Mouse (Mus musculus) intestine, embryonic 16.5 days (tissue): Measurements from ENCODE around the gene Bcl10. TPM values are rescaled to one million over a fixed set of nuclear protein-coding genes. Genes with fewer than 3 reads are reported as not detected.

Experiments
- ATAC-seq: fragments of 200-750 bp; cut with Nextera tagmentation; 2 replicates; pipeline ENCODE4 v1.8.0; 2017; ENCODE audit warnings: moderate TSS enrichment, moderate library complexity
- H3K27ac ChIP-seq: fragments of 300-500 bp; sonication (generic); 2 replicates; pipeline ENCODE4 v1.5.1; 2014; ENCODE audit warnings: mild to moderate bottlenecking, low read length
- H3K27me3 ChIP-seq: fragments of 300-500 bp; sonication (generic); replicated peaks from 2 replicates; pipeline ENCODE4 v1.6.1; 2014; ENCODE audit warnings: low read length, control low read depth, mixed read lengths; ENCODE audit not compliant: control insufficient read depth, insufficient read depth
- H3K36me3 ChIP-seq: fragments of 300-500 bp; sonication (generic); 2 replicates; pipeline ENCODE4 v1.6.1; 2014; ENCODE audit warnings: low read length, control low read depth; ENCODE audit not compliant: control insufficient read depth, insufficient read depth
- H3K4me1 ChIP-seq: fragments of 300-500 bp; sonication (generic); 2 replicates; pipeline ENCODE4 v1.6.1; 2014; ENCODE audit warnings: low read length, control low read depth, mixed read lengths; ENCODE audit not compliant: control insufficient read depth, insufficient read depth
- H3K4me2 ChIP-seq: fragments of 300-500 bp; sonication (generic); 2 replicates; pipeline ENCODE4 v1.6.1; 2014; ENCODE audit warnings: low read depth, low read length, control low read depth
- H3K4me3 ChIP-seq: fragments of 300-500 bp; sonication (generic); 2 replicates; pipeline ENCODE4 v1.5.1; 2014; ENCODE audit warnings: mild to moderate bottlenecking, low read length
- H3K9ac ChIP-seq: fragments of 300-500 bp; sonication (generic); 2 replicates; pipeline ENCODE4 v1.6.1; 2014; ENCODE audit warnings: low read depth, low read length
- H3K9me3 ChIP-seq: fragments of 300-500 bp; sonication (generic); 2 replicates; pipeline ENCODE4 v1.6.1; 2016; ENCODE audit warnings: low read length, control low read depth; ENCODE audit not compliant: control insufficient read depth
- WGBS: fragments of 180-500 bp; shearing (Covaris S2); extraction: QIAGEN DNeasy Blood & Tissue Kit; methylation state at CpG from one replicate; pipeline ENCODE4 v1.1.7; 2014; 5-methylcytosine and 5-hydroxymethylcytosine counted together
- polyA plus RNA-seq: library from polyadenylated mRNA; unstranded; fragments of >200 nt; fragmentation: Nextera tagmentation; extraction: Ambion mirVana; gene quantifications from 2 replicates; pipeline ENCODE4 v1.2.1, GENCODE M21; 2015

The Bcl10 gene
- polyA plus RNA-seq, 1 experiment from 2014 or later = 51.7 TPM

- Histone ChIP-seq H3K27ac (peak overlapping the region; percentile 25), H3K9ac (peak overlapping the region; percentile 92)
- ATAC-seq = no peak
Observed at GRCm38 (mm10) chr3:145925506-145925905, 2.9 kb downstream of the Bcl10 start.

GRCm38 (mm10) chr3:145929525-145930400, 7.2 kb downstream of the Bcl10 start:
- WGBS = 69% methylated on average over 7 of the region's 7 CpGs
- no peak for ATAC-seq

More at GRCm38 (mm10) chr3:145925506-145925905, 2.9 kb downstream of the Bcl10 start:
- H3K27me3 ChIP-seq = no peaks in the 10 kb centered on the region
- H3K36me3 ChIP-seq = 0 out of 2 replicates have a peak, but pooled peaks cover 4% of the 10 kb centered on the region
- H3K4me1 ChIP-seq = peaks cover 14% of the 10 kb centered on the region
- H3K9me3 ChIP-seq = no peaks in the 10 kb centered on the region
- H3K4me3 ChIP-seq = peak overlapping the region; percentile 70
- 58% methylated on average over 5 of the region's 5 CpGs for WGBS
- H3K4me2 ChIP-seq = peak overlapping the region; percentile 67

GRCm38 (mm10) chr3:145933845-145934244, 11.2 kb downstream of the Bcl10 start:
- Histone ChIP-seq H3K27me3 (no peaks in the 10 kb centered on the region), H3K27ac (no peak overlapping the region), H3K4me3 (no peak overlapping the region), H3K9me3 (no peaks in the 10 kb centered on the region), H3K9ac (no peak overlapping the region), H3K4me1 (peaks cover 10% of the 10 kb centered on the region), H3K4me2 (no peak overlapping the region), H3K36me3 (peaks cover 10% of the 10 kb centered on the region)
- 68% methylated on average over 9 of the region's 9 CpGs for WGBS
- ATAC-seq = no peak

More at GRCm38 (mm10) chr3:145929525-145930400, 7.2 kb downstream of the Bcl10 start:
- H3K4me1 ChIP-seq = peaks cover 11% of the 10 kb centered on the region
- no peak overlapping the region for H3K4me3 ChIP-seq
- H3K27me3 ChIP-seq = no peaks in the 10 kb centered on the region
- H3K9me3 ChIP-seq = no peaks in the 10 kb centered on the region
- no peak overlapping the region for H3K9ac ChIP-seq
- H3K27ac ChIP-seq = no peak overlapping the region
- H3K36me3 ChIP-seq = peaks cover 14% of the 10 kb centered on the region
- no peak overlapping the region for H3K4me2 ChIP-seq

- Histone ChIP-seq H3K9ac (peak within 1 kb of the TSS; percentile 92), H3K36me3 (no peaks in the 10 kb centered on the region), H3K27ac (peak within 1 kb of the TSS; percentile 77), H3K4me3 (peak within 1 kb of the TSS; percentile 97), H3K27me3 (no peaks in the 10 kb centered on the region), H3K4me1 (peaks cover 28% of the 10 kb centered on the region), H3K9me3 (no peaks in the 10 kb centered on the region), H3K4me2 (peak within 1 kb of the TSS; percentile 86)
- peak; percentile 94 for ATAC-seq
- under 1% methylated on average over 69 of the region's 70 CpGs for WGBS
Observed at GRCm38 (mm10) chr3:145937505-145938404, 15.2 kb downstream of the Bcl10 start, which contains the start of gene 2410004B18Rik. TSS of gene 2410004B18Rik (plus strand) at chr3:145938014.

- peak overlapping the region; percentile 92 for H3K9ac ChIP-seq
- WGBS = 16% methylated on average over 50 of the region's 50 CpGs
- H3K4me1 ChIP-seq = peaks cover 28% of the 10 kb centered on the region
- peak overlapping the region; percentile 86 for H3K4me2 ChIP-seq
- H3K27me3 ChIP-seq = no peaks in the 10 kb centered on the region
- ATAC-seq = peak; percentile 36
- peak overlapping the region; percentile 77; the same call in 1 of the 2 replicates for H3K27ac ChIP-seq
- H3K9me3 ChIP-seq = no peaks in the 10 kb centered on the region
- 0 out of 2 replicates have a peak, but pooled peaks cover under 1% of the 10 kb centered on the region for H3K36me3 ChIP-seq
- peak overlapping the region; percentile 97 for H3K4me3 ChIP-seq
Observed at GRCm38 (mm10) chr3:145938405-145939349, 16.1 kb downstream of the Bcl10 start.

GRCm38 (mm10) chr3:145939402-145939801, 16.8 kb downstream of the Bcl10 start:
- Histone ChIP-seq H3K4me2 (peak overlapping the region; percentile 86), H3K4me1 (peaks cover 28% of the 10 kb centered on the region), H3K27ac (no peak overlapping the region), H3K27me3 (no peaks in the 10 kb centered on the region), H3K9ac (peak overlapping the region; percentile 92; the same call in 1 of the 2 replicates), H3K36me3 (0 out of 2 replicates have a peak, but pooled peaks cover 3% of the 10 kb centered on the region), H3K9me3 (no peaks in the 10 kb centered on the region), H3K4me3 (peak overlapping the region; percentile 97)
- ATAC-seq = no peak
- WGBS = 76% methylated on average over 12 of the region's 12 CpGs

- Histone ChIP-seq H3K27me3 (no peaks in the 10 kb centered on the region), H3K9me3 (no peaks in the 10 kb centered on the region), H3K36me3 (peaks cover 5% of the 10 kb centered on the region), H3K4me2 (no peak overlapping the region), H3K4me3 (no peak overlapping the region), H3K4me1 (peaks cover 28% of the 10 kb centered on the region), H3K27ac (no peak overlapping the region), H3K9ac (no peak overlapping the region)
- WGBS = 68% methylated on average over 4 of the region's 4 CpGs
- ATAC-seq = no peak
Observed at GRCm38 (mm10) chr3:145939971-145940370, 17.4 kb downstream of the Bcl10 start.

GRCm38 (mm10) chr3:145941971-145942370, 19.4 kb downstream of the Bcl10 start:
- H3K4me2 ChIP-seq = no peak overlapping the region
- no peak overlapping the region for H3K4me3 ChIP-seq
- no peak overlapping the region for H3K27ac ChIP-seq
- H3K36me3 ChIP-seq = peaks cover 6% of the 10 kb centered on the region
- WGBS = 11% methylated on average over 3 of the region's 3 CpGs
- H3K4me1 ChIP-seq = peaks cover 27% of the 10 kb centered on the region
- no peaks in the 10 kb centered on the region for H3K27me3 ChIP-seq
- no peak for ATAC-seq
- H3K9ac ChIP-seq = no peak overlapping the region
- no peaks in the 10 kb centered on the region for H3K9me3 ChIP-seq
